Mouse (Mus musculus): ENCODE measurements around the gene Junb. TPM values are rescaled to one million over a fixed set of nuclear protein-coding genes. Genes with fewer than 3 reads are reported as not detected.
A peak's percentile ranks its signal among the peaks of the same experiment; 100 is the strongest.

Junb gene
- total RNA-seq, 2 experiments from 2014 or later: 9.4 to 12.5 TPM

- DNase-seq (ENCODE audit: low spot score): peak; percentile 80
Observed at GRCm38 (mm10) chr8:84989311-84989731, 10.8 kb upstream of the Junb start.

DNA sequence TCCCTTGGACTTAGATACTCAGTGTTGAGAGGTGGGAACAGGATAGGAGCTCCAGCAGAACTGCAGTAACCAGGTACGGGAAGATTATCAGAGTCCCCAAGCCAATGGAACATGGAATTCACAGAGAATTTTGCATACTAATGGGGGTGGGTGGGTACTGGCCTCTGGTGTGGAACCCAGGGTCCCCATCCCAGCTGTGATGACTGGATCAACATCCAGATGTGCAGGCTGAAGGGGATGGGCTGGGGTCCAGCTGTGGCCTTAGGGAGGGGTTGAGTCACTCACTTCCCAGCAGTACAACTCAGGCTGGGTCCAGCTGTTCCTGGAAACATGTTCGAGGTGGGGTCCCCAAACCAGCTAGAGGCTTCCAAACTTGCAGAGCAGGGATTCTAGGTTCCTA lies 9.4 kb upstream of the Junb start:
- DNase-seq (ENCODE audit: low spot score): no peak

DNA sequence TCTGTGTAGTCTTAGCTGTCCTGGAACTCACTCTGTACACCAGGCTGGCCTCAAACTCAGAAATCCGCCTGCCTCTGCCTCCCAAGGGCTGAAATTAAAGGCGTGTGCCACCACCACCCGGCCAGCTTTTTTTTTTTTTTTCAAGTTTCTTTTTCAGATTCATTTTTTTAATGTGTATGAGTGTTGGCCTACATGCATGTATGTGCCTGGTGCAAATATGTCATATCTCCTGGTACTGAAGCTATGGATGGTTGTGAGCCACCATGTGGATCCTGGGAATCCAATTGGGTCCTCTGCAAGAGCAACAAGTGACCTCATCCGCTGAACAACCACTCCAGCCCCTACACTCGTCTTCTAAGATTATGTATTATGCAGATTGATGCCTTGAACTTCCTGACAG lies 8.9 kb upstream of the Junb start:
- DNase-seq (ENCODE audit: low spot score): no peak

DNA sequence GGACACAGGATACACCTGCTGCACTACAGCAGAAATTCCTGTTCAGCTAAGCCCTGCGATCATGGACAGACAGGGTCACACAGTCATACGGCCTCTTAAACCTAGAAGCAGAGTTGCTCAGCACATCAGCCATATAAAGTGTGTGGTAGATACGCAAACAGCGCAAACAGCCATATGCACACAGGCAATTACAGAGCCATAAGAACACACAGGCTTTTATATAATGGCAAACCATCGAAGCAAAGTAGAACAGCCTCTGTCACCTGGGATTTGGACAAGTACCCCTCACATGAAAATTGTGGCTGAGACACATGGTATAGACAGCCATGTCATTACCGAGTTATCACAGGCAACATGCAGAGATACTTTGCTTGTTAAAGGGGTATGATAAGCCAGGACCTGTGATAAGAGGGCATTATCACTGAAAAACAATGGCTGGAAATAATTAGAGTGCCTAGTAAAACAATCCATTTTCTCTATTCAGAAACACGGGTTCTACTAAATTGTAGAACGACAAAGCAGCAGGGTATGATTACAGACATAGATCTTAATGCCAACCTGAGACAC lies 7.9 kb upstream of the Junb start:
- no peak for DNase-seq (ENCODE audit: low spot score)

GRCm38 (mm10) chr8:84985684-84986378 lies 7.3 kb upstream of the Junb start:
- peak; percentile 76 for DNase-seq (ENCODE audit: low spot score)

DNA sequence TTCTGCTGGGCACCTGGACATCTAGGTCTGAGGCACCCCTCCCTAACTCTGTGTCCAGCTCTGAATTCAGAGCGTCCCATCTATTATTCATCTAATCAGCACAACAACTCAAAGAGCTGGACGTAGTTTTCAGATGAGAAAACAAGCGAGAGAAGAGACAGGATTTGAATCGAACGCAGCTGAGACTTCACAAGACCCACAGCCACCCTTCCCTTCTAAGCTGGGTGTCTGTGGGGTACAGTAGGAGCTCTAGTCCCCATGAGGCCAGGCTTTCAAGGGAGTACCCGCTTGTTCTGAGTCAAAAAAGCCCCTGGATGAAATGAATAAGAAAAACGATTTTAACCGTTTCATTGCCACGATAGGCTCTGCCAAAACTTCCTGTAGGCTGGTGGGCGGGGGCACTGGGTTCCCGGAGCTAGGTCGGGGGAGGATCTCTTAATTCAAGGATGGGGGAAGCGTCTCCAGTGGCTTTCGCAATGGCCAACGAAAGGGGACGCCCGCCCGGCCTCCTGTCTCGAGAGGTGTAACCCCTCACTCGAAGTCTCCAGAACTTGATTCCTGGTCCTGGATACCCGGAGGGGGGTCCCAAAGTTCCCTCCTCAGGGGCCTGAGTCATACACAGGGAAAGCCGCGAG lies 6.6 kb upstream of the Junb start:
- DNase-seq (ENCODE audit: low spot score): no peak

DNA sequence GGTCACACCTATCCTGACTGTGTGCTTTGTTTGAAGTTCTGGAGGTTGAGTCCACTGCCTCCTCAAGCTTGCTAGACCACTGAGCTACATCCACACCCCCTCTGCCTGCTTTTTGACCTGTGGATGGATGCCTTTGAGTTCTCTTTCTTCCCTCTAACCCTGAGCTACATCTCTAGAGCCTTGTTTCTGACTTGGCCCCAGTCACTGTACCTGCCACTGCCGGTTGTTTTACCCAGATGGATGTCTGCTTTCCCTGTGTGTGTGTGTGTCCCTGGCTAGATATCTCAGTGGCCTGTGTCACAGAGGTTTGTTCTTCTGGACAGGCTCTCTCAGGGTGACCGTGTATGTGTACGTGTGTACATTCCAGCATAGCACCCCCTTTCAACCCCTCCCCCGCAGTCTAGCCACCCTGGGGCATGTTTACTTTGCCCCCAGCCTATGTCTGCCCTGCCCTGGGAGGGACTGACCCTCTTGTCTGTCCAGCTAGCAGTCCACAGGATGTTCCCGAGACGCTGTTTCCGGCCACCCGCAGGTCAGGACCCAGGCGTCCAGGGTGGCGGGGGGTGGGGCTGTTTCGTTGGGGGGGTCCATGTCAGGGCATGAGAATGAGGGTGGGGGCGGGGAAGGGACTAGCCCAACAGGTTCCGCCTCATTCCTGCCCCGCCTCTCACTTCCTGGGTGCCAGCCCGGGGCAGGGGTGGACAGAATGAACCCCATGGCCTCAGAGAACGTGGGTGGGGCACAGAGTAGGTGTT lies 6.0 kb upstream of the Junb start:
- DNase-seq (ENCODE audit: low spot score): no peak

DNA sequence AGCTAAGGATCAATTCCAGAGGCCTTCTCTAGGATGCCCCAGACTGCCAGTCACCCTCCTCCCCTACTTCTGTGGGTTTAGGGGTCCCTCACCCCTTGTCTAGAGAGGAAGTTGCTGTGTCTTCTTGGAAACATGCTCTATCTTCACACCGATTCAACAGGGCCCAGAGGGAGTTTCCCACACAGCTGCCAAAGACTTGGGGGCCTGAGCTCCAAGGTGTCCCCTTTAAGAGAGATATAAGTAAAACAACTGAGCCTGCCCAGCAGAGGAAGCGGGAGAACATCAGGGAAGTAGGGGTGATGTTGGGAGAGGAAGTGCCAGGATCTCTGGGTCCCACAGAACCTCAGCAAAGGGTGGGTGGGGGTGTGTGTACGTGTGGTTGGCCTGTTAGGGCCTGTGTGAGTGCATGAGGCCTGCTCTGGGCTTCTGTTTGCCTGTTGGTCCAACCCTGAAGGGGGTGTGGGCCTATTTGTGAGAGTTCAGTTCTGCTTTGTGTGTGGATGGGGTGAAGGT lies 4.0 kb upstream of the Junb start:
- no peak for DNase-seq (ENCODE audit: low spot score)

DNA sequence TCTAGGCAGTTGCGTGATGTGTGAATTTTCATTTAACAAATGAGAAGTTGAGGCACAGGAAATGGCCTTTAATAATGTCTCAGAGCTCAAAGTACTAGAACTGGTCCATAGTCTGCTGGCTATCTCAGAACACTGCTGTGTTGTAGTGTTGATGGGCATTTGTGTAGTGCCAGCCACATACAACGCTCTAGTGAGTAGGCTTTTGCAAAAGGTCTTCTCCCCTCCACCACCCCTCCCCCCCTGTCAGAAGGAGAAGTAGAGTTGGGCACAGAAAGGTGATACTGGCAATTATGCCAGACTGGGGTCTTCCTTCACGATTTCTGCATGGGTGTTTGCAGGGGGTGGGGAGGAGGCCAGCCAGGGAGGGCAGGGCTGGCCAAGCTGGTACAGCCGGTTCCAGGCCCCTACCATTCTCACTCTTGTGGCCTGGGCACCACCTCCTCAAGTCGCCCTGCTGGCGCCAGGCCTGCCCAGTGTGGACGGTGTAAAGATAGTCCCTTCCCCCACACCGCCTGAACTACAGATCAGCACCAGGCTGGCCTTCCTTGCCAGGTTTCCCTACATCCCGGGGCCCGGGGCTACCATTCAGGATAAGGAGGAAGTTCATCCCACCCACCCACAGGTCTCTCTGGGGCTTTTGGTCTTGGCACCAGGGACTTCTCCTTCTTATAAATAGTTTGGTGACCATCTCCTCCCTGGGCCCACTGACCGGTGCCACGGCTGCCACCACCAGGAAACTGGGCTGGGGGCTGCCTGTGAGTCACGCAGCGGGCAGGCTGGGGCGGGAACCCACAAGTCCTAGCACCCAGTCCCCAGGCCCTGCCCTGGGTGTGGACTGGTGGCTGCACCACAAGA lies 3.4 kb upstream of the Junb start:
- DNase-seq (ENCODE audit: low spot score): no peak

DNA sequence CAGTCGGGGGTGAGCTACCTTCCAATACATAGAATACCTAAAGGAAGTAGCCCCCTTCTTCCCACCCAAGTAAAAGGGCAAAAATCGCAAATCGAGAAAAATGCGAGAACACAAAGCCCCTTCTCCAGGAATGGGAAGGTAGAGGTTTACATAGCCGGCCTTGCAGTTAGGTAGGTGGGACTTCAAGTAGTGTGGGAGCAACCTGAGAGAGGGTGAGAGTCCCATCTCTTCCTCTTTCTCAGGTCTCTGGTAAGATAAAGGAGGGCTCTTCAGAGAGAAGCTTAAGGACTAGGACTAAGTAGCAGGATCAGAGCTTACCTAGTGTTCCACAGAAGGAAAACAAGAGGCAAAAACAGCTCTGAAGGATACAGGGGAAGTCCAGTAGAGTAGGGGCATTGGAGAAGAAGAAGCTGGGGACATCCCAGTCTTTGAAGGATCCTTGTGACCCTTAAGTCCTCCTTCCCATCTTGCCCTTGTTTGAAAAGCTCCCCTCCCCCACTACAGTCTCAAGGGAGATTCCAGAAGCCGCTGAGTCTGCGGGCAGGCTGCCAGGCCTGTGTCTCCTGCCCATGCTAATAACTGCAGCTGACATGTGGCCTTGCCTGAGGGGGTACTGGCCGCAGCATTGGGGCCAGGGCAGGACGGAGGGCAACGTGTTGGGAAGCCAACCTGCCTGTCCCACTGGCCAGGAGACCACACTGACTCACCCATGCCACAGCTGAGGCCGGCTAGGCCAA lies 2.3 kb upstream of the Junb start:
- DNase-seq (ENCODE audit: low spot score): peak; percentile 72

DNA sequence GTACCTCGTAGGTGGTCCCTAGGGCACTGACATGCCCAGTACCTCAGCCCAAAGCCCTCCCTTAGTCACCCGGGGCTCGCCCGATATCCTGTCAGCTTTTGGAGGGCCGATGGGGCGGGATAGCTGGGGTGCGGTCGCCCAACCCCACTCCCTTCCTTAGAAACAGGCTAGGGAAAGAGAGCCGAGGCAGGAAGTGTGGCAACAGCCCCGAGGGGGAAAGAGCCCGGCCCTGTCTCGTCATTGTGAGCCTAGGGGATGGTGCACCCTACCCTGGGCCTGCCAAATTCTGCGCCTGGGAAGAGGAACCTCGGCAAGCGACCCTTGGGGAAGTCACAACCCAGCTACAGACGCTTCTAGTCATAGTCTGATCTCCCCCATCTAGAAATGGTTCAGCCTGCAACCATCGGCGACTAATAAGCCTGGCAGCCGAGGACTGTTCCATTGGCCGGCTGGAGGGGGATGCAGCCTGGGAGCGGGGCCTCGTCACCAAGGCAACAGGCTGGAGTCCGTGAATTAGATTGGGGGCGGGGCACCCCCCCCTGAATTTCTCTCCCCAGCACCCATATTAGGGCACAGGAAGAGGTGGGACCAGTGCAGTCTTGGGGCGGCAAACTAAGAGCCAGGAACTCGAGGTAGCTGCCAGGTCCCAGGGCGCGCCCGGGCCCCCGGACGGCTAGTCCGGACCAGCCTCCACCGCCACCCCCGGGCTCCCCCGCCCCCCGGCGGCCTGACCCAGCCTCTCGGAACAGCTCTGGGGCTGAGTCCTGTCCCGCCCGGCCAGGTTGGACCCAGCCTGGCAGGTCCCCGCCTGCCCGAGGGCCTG lies 1.3 kb upstream of the Junb start:
- DNase-seq (ENCODE audit: low spot score): peak; percentile 92

- DNase-seq (ENCODE audit: low spot score): peak; percentile 64
Observed at GRCm38 (mm10) chr8:84977435-84978247, 877 bp downstream of the Junb start.

- no peak for DNase-seq (ENCODE audit: low spot score)
Observed at GRCm38 (mm10) chr8:84976763-84977434, 1.6 kb downstream of the Junb start.

DNA sequence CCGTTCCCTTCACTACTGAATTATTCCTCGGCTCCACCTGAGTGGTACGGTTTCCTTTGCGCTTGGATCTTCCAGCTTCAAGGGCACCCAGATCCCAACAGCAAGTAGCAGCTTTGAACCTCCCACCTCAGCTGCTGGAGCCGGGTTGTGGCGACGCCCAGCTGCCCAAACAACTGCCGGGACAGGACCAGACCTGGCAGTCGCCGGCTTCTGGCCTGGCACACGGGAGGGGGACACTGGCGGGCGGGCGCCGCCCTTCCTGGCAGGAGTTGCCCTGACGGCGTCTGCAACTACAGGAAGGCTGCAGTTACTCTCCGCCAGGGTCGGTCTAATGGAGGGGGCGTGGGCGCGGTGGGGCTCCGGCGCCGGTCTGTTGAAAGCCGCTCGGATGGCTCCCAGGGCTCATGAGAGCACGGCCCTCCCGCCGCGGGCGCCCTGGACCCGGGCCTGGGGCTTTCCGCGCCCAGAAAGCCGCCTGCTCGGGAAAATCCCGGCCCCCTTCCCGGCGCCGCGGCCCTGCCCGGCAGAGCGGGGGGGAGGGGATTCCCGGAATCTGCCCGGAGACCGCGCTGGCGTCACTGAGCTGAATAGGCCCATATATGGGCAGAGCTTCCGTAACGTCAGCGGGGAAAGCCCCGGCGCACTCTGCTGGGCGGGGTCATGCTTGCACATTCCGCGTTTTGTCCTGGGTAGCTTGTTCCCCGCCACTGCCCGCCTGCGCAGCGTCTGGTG lies 2.3 kb downstream of the Junb start:
- DNase-seq (ENCODE audit: low spot score): peak; percentile 97

DNA sequence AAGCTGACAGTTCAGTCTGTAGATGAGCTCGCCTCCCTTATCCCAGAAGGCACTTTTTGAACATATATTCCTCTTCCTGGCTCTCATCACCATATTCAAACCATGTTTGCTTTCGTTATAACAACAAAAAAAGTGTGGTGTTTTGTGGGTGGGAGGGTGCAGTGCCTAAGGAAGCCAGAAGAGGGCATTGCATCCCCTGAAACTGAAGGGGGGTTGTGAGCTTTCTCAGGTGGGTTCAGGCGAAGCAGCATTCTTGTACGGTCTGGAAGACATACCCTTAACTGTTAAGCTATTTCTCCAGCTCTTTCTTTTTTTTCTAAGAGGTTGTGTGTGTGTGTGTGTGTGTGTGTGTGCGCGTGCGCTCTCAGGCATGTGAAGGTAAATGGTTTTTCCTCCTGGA lies 3.1 kb downstream of the Junb start:
- DNase-seq (ENCODE audit: low spot score): peak; percentile 70

- no peak for DNase-seq (ENCODE audit: low spot score)
Observed at GRCm38 (mm10) chr8:84974543-84975142, 3.9 kb downstream of the Junb start.

Data from gastrocnemius, adult 18-20 months (tissue).